Mouse (Mus musculus) C2C12 (cell line): ENCODE data around the gene Erc1. TPM values are rescaled to one million over a fixed set of nuclear protein-coding genes. Genes with fewer than 3 reads are reported as not detected.

Experiments used
- H3K27me3 ChIP-seq: one replicate; pipeline ENCODE4 v1.6.1; 2011; ENCODE audit not compliant: control insufficient read depth, insufficient read depth, insufficient read length
- H3K36me3 ChIP-seq: one replicate; pipeline ENCODE4 v1.6.1; 2011; ENCODE audit not compliant: control insufficient read depth, insufficient read depth
- H3K4me3 ChIP-seq: one replicate; pipeline ENCODE4 v1.5.1; 2011; ENCODE audit warnings: mild to moderate bottlenecking, control low read depth; ENCODE audit not compliant: poor library complexity, insufficient read depth, severe bottlenecking
- H3K79me2 ChIP-seq: one replicate; pipeline ENCODE4 v1.6.1; 2011; ENCODE audit not compliant: control insufficient read depth, insufficient read depth
- H3K79me3 ChIP-seq: one replicate; pipeline ENCODE4 v1.6.1; 2011; ENCODE audit warnings: low read depth, control low read depth
- H3ac ChIP-seq: one replicate; pipeline ENCODE3; 2011; ENCODE audit warnings: low read depth; ENCODE audit not compliant: control insufficient read depth, insufficient read length
- CEBPB ChIP-seq: IDR thresholded peaks from one replicate; pipeline ENCODE4 v1.6.1; 2011; ENCODE audit warnings: low read depth, mild to moderate bottlenecking, control low read depth, moderate library complexity
- CTCF ChIP-seq: IDR thresholded peaks from one replicate; pipeline ENCODE4 v1.5.1; 2011; ENCODE audit not compliant: control insufficient read depth, insufficient read depth, insufficient read length
- FOSL1 ChIP-seq: IDR thresholded peaks from one replicate; pipeline ENCODE4 v1.8.0; 2011; ENCODE audit warnings: mild to moderate bottlenecking, low read length; ENCODE audit not compliant: poor library complexity, insufficient read depth, severe bottlenecking
- MAX ChIP-seq: IDR thresholded peaks from one replicate; pipeline ENCODE4 v1.6.1; 2011; ENCODE audit warnings: mild to moderate bottlenecking, control low read depth
- MYOD1 ChIP-seq: IDR thresholded peaks from one replicate; pipeline ENCODE4 v1.6.1; 2011; ENCODE audit warnings: low read depth; ENCODE audit not compliant: control insufficient read depth, insufficient read length
- MYOG ChIP-seq: IDR thresholded peaks from one replicate; pipeline ENCODE4 v1.6.1; 2011; ENCODE audit not compliant: control insufficient read depth, insufficient read length; ENCODE audit errors: extremely low read depth
- USF1 ChIP-seq: IDR thresholded peaks from one replicate; pipeline ENCODE4 v1.6.1; 2011; ENCODE audit warnings: low read depth, mild to moderate bottlenecking, control low read depth, moderate library complexity
- polyA plus RNA-seq: library from polyadenylated mRNA; unstranded; fragments of >200 nt; fragmentation: generic; extraction: Trizol; gene quantifications from one replicate; pipeline ENCODE4 v1.2.1, GENCODE M21; 2012; ENCODE audit warnings: missing spikeins

The Erc1 gene
- polyA plus RNA-seq, 1 experiment: 10.2 TPM

DNA sequence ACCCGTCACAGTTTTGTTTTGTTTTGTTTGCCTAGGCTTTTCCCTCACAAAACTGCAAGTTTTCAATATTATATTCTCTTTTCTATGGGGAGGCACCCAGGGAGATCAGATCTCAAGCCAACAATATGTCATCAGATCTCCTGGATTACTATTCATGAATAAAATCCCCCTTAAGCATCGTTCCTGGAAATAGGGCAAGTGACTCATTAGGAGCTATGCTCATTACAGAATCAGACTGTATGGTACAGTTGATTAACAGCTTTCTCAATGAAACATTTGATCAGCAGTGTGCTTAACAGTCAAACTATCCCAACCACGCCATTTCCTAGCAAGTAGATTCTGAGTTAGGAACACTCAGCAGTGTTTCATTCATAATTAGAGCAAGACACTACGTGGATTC is 7.5 kb upstream of the Erc1 start:
- H3K36me3 ChIP-seq: no peaks in the 10 kb centered on the region
- no peaks in the 10 kb centered on the region for H3K27me3 ChIP-seq
- TF ChIP-seq FOSL1 (no peak), MAX (no peak), CEBPB (no peak), MYOD1 (no peak), MYOG (no peak), CTCF (no peak), USF1 (no peak)
- no peaks in the 10 kb centered on the region for H3K79me3 ChIP-seq
- H3K79me2 ChIP-seq: no peaks in the 10 kb centered on the region
- H3K4me3 ChIP-seq: no peak overlapping the region
- no peak overlapping the region for H3ac ChIP-seq

DNA sequence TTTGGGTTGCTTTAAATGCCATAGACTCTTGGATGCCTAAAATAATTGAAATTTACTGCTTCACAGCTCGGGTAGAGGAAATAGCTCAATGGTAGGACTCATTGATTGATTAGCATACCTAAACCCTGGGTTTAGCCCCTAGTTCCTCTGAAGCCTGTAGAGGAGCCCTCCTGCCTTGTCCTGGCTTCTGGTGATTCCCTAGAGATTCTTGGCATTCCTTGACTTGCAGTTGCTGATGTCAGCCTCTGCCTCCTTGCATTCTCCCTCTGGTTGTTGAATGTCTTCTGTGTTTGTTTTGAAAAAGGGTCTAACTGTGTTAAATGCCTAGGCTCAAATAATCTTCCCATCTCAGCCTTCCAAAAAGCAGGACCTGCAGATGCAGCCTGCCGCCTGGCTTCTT is 6.2 kb upstream of the Erc1 start:
- Histone ChIP-seq H3K79me2 (peaks cover 6% of the 10 kb centered on the region), H3K27me3 (no peaks in the 10 kb centered on the region), H3K4me3 (no peak overlapping the region), H3K79me3 (peaks cover 2% of the 10 kb centered on the region), H3K36me3 (no peaks in the 10 kb centered on the region), H3ac (no peak overlapping the region)
- TF ChIP-seq CEBPB: no peak
- TF ChIP-seq MAX: no peak
- no peak for TF ChIP-seq USF1
- TF ChIP-seq CTCF: no peak
- TF ChIP-seq MYOG: no peak
- no peak for TF ChIP-seq FOSL1
- no peak for TF ChIP-seq MYOD1

DNA sequence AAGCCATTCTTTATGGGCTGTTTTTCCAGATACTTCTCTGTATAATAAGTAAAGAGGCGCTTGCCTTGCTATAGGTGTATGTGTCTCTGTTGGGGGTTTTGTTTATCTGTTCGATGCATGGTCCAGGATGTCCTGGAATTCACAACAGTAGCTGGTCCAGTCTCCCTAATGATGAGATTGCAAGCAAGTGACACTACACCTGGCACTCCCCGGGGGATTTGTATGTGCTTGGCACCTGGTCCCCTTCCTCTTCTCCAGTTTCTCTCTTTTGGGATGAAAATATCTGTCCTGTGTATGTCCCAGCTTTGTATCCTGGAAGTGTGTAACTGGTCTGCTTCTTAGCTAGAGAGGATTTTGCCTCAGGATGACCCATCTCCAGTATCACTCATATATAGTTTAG is 1.9 kb upstream of the Erc1 start:
- Histone ChIP-seq H3K27me3 (no peaks in the 10 kb centered on the region), H3K79me3 (peaks cover 26% of the 10 kb centered on the region), H3K4me3 (no peak overlapping the region), H3K36me3 (no peaks in the 10 kb centered on the region), H3ac (no peak overlapping the region), H3K79me2 (peaks cover 39% of the 10 kb centered on the region)
- TF ChIP-seq CEBPB: no peak
- TF ChIP-seq FOSL1: no peak
- no peak for TF ChIP-seq MYOG
- no peak for TF ChIP-seq MYOD1
- TF ChIP-seq MAX: no peak
- TF ChIP-seq CTCF: no peak
- TF ChIP-seq USF1: no peak

DNA sequence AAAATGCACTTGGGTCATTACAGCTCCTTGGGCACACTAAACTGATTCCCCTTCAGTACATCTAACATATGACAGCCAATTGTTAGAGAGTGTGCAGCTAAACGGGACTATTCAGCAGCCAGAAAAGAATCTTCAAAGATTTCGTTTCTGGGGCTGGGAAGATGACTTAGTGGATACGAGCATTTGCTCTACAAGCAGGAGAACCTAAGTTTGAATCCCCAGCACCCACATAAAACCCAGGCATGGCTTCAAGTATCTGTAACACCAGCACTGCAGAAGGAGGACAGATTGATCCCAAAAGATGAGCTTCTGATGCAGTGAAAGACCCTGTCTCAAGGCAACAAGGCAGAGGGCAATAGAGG is 1.4 kb upstream of the Erc1 start:
- Histone ChIP-seq H3ac (no peak overlapping the region), H3K4me3 (no peak overlapping the region), H3K79me2 (peaks cover 44% of the 10 kb centered on the region), H3K36me3 (no peaks in the 10 kb centered on the region), H3K27me3 (no peaks in the 10 kb centered on the region), H3K79me3 (peaks cover 29% of the 10 kb centered on the region)
- no peak for TF ChIP-seq FOSL1
- no peak for TF ChIP-seq MAX
- TF ChIP-seq CEBPB: no peak
- no peak for TF ChIP-seq MYOG
- TF ChIP-seq CTCF: no peak
- TF ChIP-seq MYOD1: no peak
- TF ChIP-seq USF1: no peak

DNA sequence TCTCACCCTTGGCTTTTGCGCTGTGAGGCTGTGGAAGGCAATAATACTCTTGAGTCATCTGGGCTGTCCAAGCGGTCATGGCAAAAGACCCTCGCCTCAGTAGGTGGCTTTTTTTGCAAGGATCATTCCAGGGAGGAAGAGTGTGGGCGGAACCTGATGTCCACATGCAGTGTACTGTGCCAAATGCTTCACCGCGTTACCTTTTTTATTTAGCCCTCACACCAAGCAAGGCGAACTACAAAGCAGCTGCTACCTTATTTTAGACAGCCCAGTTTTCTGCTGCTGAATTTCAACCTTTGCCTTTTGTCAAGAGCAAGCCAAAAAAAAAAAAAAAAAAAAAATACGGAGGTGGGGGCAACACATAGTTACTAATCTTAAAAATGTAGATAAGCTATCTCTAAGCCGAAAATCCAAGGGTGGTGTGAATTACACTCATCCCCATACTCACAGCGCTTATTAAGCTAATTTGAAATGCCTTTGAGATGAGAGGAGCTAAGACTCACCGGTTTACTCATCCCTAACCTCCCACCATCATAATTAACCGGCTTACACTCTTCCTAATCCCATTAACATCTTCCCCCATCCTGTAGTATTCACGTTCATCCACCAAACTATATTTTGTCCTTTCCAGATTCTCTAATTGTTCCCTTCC is 855 bp upstream of the Erc1 start:
- peak overlapping the region; percentile 69 for H3K4me3 ChIP-seq
- no peaks in the 10 kb centered on the region for H3K36me3 ChIP-seq
- no peak for TF ChIP-seq USF1
- TF ChIP-seq MYOD1: no peak
- TF ChIP-seq MAX: no peak
- TF ChIP-seq MYOG: no peak
- TF ChIP-seq CTCF: no peak
- no peak for TF ChIP-seq CEBPB
- no peak for TF ChIP-seq FOSL1
- peaks cover 48% of the 10 kb centered on the region for H3K79me2 ChIP-seq
- peaks cover 29% of the 10 kb centered on the region for H3K79me3 ChIP-seq
- H3ac ChIP-seq: peak overlapping the region; percentile 67
- H3K27me3 ChIP-seq: no peaks in the 10 kb centered on the region

DNA sequence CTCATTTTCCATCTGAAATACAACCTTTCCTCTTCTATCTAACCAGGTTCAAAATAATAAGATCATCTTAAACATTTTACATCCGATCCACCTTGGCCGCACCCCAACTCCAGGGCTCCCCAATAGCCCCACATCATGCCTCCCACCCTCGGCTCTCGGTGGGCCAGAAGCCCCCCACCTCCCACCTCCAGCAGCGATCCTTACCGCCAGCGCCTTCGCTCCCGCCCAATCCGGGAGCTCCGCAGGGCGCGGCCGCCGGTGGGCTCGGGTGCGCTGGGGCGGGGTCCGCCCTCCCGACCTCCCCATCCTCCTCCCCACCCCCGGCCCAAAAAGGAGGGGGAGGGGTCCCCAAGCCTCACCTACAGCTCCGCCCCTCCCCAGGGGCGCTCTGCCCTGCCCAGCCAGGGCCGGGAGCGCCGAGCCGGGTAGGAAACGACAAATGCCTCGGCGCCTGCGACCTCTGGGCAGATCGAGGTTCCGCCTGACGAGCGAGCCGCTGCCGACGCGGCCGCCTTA is 391 bp downstream of the Erc1 start:
- peak overlapping the region; percentile 96 for H3ac ChIP-seq

More for the DNA sequence above, 391 bp downstream of the Erc1 start:
- H3K36me3 ChIP-seq: no peaks in the 10 kb centered on the region
- H3K4me3 ChIP-seq: peak overlapping the region; percentile 69
- H3K79me3 ChIP-seq: peaks cover 29% of the 10 kb centered on the region
- H3K79me2 ChIP-seq: peaks cover 61% of the 10 kb centered on the region
- TF ChIP-seq USF1 (no peak), MYOD1 (no peak), CEBPB (no peak)
- H3K27me3 ChIP-seq: no peaks in the 10 kb centered on the region
